Mouse (Mus musculus) hindlimb bud, embryonic 11.5 days (tissue): Measurements from ENCODE around the gene Trim13.

Experiments used
- DNase-seq: peaks from one replicate; pipeline ENCODE4 v3.0.0-alpha.2; 2012; ENCODE audit warnings: low read depth, low spot score; ENCODE audit errors: extremely low spot score

Gene Trim13

DNA sequence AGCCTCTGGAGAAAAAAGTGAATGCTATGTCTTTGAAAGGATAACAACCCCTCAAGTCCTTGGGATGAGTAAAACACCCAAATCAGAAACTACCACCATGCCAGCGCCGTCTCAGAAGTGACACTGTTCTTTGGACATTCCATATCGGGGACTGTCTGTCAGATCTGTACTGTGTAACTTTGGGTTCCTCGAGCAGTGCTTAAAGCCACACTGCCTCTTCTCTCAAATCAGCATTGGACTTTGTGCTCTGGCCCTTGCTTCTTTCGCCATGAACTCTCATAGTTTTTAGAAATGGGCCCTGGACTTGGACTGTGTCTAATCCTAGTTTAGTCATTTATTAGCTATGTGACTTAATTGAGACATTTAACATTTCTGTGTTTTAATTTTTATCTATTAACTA lies 13.7 kb downstream of the Trim13 start:
- no peak for DNase-seq

DNA sequence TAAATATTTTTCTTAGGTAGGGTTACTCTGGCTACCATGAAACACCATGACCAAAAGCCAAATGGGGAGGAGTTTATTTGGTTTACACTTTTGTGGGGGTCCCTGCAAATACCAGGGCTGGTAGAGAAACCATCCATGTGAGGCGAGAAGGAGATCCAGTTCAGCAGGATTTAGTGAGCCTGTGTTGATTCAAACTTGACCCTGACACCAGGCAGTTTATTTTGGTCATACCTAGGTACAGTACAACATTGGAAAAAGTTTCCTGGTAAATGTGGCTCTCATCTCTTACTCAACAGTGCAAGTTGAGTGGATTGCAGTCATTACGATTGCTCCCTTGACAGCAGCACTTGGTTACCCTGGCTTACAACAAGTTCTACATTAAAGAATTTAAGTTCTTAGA lies 15.3 kb downstream of the Trim13 start:
- no peak for DNase-seq

DNA sequence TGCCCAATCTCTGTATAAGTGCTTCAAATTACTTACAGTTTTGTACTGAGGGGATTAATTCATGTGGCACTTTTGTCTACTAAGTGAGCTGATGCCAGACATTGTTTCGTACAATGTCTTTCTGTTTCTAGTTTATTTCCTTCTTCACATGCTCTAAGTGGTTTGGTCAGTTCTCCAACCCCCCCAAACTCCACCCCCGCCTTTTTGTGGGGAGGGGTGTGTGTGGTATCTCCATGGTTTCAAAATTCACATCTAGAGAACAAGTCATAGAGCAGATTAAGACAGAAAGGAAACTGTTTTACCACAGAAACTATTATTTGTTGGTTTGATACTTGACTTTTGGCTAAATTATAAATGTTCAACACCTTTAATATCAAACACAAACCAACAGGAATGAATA lies 22.3 kb downstream of the Trim13 start:
- no peak for DNase-seq

DNA sequence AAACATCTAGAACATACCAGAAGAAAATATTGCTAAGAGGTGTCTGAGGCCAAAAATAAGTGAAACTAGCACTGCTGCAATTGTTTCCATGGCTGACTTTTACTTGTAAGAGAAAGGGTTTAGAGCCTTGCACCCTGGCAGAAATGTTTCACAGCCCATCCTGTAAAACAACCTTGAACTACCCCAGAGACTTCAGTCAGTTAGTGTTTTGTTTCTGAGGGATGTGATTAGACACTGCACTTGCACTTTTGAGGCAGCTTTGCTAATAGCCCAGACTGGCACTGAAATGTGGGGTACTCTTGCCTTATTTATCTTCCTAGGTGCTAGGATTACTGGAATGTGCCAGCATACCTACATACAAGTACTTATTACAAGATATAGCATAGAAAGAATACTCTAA lies 37.9 kb downstream of the Trim13 start:
- DNase-seq, result no peak

DNA sequence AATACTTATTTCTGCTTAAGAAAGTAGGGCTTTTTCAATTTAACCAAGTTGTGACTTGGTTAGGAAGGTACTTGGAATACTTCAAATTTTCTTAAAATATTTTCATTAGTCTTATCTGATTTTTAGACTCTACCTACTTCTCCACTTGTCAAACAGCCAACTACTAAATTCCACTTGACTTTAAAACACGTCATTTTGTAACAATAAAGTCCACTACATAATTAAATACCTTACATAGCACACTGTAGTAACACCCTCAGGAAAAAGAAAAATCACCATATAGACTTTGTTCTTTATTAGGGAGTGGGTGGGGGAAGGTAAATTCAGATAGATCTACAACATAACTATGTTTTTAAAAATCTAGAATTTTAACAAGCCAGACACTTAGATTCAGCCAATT lies 44.6 kb downstream of the Trim13 start:
- DNase-seq, result no peak

DNA sequence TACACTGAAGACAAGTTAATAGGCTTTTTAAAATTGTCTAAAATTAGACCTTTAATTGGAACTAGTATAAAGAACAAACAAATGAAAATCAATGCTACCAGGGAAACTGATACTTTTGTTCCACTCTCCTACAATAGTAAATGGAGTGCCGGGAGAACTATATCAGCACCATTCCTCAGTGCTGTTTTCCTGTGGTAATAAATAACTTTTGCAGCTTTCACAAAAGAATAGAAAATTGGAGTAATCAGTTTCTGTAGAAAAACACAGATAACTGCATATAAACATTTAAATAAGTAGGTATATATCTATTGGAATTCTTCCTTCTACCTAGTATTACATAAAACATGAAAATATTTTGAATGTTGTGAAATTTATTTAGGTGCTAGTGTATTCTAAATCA lies 47.5 kb downstream of the Trim13 start:
- no peak for DNase-seq

DNA sequence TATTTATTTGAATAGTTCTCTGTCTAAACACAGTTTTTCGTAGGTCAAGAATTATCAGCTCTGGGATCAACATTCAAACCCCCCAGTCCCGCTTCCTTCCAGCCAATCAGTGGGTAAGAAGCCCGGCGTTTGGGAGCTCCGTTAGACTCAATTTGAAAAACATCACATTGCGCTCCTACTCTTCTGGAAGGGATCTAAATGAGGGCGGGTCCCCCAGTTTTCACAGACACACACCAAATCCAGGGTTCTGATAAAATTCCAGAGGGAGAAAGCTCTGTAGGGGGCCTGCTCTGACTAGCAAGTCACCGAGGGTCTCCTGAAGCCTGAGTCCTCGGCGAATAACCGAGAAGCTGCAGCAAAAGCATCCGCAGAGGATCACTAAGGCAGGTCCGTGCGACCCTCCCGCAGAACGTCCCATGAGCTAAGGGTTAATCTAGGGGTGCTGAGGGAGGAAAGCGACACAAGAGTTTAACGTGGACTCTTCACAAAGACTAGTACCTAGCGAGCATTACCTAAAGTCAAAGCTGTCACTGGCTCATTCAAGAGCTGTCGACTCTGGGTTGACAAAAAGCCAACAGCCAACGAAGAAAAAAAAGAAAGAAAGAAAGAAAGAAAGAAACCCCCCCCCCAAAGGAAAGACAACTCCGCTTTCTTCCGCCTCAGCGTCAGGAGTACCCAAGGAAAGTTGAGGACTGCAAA lies 49.3 kb downstream of the Trim13 start:
- no peak for DNase-seq

DNA sequence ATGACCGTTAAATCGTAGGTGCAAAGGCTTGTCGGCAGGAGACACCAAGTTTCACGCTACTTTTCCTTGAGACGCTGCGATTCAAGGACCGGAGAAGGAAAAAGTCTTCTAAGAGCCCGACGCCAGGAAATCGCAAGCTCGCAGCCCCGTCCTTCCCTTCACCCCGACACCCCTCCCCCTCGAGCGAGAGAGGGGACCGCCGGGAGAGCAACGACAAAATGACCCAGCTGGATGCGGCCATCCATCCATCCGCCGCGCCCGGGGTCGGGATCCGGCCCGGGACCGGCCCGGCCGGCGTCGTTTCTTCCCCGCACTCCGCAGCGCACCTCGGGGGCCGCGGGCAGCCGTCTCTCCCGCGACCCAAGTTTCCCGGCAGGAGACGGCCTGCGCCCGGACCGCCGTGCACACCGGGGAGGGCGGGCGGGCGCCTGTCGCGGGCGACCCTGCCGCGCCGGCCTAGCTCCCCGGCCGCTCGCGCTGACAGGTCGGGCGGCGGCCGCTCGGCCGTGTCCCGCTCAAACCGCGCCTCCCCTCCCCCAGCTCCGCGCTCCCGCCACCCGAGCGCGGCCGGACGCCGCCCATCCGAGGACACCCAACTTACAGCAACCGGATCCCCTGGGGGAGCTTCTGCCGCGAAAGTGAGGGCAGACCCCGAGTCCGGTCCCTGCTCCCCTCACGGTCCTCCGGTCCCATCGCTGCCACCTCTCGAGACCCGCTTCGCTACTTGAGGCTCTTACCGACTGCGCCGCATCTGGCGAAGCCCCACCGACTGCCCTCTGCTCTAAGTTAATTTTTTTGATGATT lies 50.0 kb downstream of the Trim13 start:
- DNase-seq, result no peak

DNA sequence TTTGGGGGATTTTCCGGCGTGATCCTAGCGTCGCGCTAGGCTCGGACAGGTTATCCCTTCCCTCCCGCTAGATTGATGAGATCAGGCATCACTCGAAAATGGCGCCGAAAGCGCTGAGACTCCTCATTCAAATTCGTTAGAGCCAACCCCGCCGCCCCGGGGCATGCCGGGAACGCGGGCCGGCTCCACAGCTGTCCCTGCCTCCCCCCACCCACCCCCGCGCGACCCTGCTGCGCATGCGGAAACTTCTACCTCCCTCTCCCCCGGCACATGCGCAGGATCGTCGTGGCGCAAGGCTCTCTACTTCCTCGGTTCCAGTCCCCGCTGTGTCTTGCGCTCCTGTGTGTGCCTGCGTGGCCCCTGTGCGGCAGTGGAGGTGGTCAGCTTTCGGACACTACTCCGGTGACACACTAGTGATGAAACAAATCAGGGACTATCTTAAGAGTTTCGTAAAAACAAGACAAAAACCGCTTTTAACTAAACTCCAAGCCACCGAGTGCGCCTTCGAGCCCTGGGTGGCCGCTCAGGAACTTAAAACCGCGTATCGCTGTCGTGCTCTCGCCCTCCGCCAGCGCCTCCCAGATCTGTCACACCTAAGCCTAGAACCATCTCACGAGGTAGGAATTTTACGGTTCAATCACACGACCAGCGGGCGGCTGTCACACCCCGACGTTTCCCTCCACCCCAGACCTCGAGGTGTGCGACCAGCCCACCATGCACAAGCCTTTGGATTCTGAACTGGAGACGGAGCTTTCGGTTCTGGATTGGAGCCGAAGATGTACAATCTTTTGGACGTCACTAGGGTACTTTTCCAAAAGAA lies 50.8 kb downstream of the Trim13 start:
- DNase-seq, result peak; percentile 89

DNA sequence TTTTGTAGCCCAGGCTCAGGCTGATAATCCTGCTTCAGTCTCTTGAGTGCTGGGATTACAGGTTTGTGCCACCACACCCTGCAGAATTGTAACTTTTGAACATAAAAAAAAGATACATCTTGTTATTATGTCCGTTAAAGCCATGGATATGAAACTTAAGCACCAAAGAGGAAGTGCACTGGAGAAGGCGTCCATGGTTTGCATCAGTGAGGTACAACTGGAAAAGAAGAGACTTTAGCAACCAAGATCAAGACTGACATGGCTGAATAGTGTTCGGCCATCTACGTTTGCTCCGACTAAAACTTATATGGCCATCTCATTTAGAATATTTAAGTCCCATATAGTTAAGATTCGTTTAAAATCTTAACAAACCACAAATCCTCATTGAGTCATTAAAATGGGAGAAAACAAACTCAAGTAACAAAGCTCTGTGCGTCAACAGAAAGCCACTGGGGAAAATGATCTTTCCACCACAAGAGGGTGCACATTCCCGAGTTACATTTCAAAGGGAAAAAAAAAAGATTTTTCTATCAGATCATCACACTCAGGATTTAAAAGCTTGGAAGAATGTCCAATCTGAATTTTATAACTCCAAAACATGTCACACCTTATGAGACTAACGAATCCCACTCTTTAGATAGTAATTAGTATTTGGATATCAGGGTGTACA lies 52.4 kb downstream of the Trim13 start:
- DNase-seq, result no peak
